20 mouse cellular contexts compared by ENCODE assay signal in genomic region chr9:116447734-116448133, GRCm38 (mm10).
"Had no signal": no experiment of that assay in that cellular context is flagged by ENCODE, and none has a peak within 500 bp of the region (broad histone marks: within the 10 kb centered on the region; RNA-seq: fewer than 3 reads in every experiment).

No protein-coding gene starts in this region.

- H3K27me3 ChIP-seq: liver, embryonic 13.5 days; midbrain, embryonic 15.5 days; neural tube, embryonic 13.5 days had no signal

- ATAC-seq: midbrain, embryonic 15.5 days had no signal

- H3K9ac ChIP-seq: liver, embryonic 13.5 days; midbrain, embryonic 15.5 days; neural tube, embryonic 13.5 days had no signal

- H3K4me1 ChIP-seq: liver, embryonic 13.5 days; midbrain, embryonic 15.5 days; neural tube, embryonic 13.5 days had no signal

- H3K9me3 ChIP-seq: liver, embryonic 13.5 days; midbrain, embryonic 15.5 days had no signal

- H3K4me3 ChIP-seq: layer of hippocampus, adult 2 months; left cerebral cortex, adult 2 months; liver, embryonic 13.5 days; midbrain, embryonic 15.5 days; neural tube, embryonic 13.5 days had no signal

- H3K4me2 ChIP-seq: liver, embryonic 13.5 days; midbrain, embryonic 11.5 days; midbrain, embryonic 15.5 days; neural tube, embryonic 13.5 days had no signal

- H3K36me3 ChIP-seq: liver, embryonic 13.5 days; midbrain, embryonic 15.5 days; neural tube, embryonic 13.5 days had no signal

- DNase-seq: kidney, adult 9 months; kidney, postnatal 14 days; kidney, postnatal 4 days; layer of hippocampus, adult 9-11 months; layer of hippocampus, postnatal 36 days; liver, embryonic 13.5 days; lung, adult 2 months; lung, postnatal 14 days; lung, postnatal 4 days; retina, postnatal 1 day; right cerebral cortex, postnatal 25 days; thymus, adult 2 months; thymus, postnatal 14 days; thymus, postnatal 4 days had no signal

- H3K27ac ChIP-seq: layer of hippocampus, adult 2 months; left cerebral cortex, adult 2 months; liver, embryonic 13.5 days; midbrain, embryonic 15.5 days; neural tube, embryonic 13.5 days; stomach, postnatal 0 days had no signal
